Mouse (Mus musculus) myocyte (in vitro differentiated cells): ENCODE measurements at regions not wholly inside any gene's neighbourhood (a gene's known extent, or its start where the extent isn't known, plus 50 kb on each side); places are given as distances from the start of the nearest gene placed in this dataset.

ENCODE experiments used
- H3K27me3 ChIP-seq: one replicate; pipeline ENCODE4 v1.6.1; 2011; ENCODE audit not compliant: control insufficient read depth, insufficient read depth, insufficient read length
- H3K36me3 ChIP-seq: one replicate; pipeline ENCODE4 v1.6.1; 2011; ENCODE audit not compliant: control insufficient read depth, insufficient read depth
- H3K4me2 ChIP-seq: one replicate; pipeline ENCODE4 v1.6.1; 2011; ENCODE audit warnings: low read depth, control low read depth
- H3K4me3 ChIP-seq: one replicate; pipeline ENCODE4 v1.5.1; 2011; ENCODE audit warnings: mild to moderate bottlenecking, control low read depth, moderate library complexity
- H3K79me2 ChIP-seq: one replicate; pipeline ENCODE4 v1.6.1; 2011; ENCODE audit not compliant: control insufficient read depth, insufficient read depth
- H3ac ChIP-seq: one replicate; pipeline ENCODE4 v1.6.1; 2011; ENCODE audit not compliant: control insufficient read depth, insufficient read length
- CEBPB ChIP-seq: IDR thresholded peaks from 2 replicates; pipeline ENCODE4 v1.6.1; 2011; ENCODE audit warnings: mild to moderate bottlenecking, moderate library complexity; ENCODE audit not compliant: poor library complexity, insufficient read depth, severe bottlenecking
- E2F4 ChIP-seq: IDR thresholded peaks from one replicate; pipeline ENCODE4 v1.6.1; 2011; ENCODE audit warnings: mild to moderate bottlenecking, control low read depth, moderate library complexity; ENCODE audit not compliant: insufficient read depth
- MAX ChIP-seq: IDR thresholded peaks from one replicate; pipeline ENCODE4 v1.6.1; 2011; ENCODE audit warnings: low read depth, mild to moderate bottlenecking, control low read depth
- MYOD1 ChIP-seq, 3 experiments: IDR thresholded peaks; one replicate each; pipeline ENCODE4 v1.6.1; 2011; ENCODE audit warnings: control low read depth in 2 of 3, low read depth in 2 of 3, mild to moderate bottlenecking in 2 of 3, moderate library complexity in 1 of 3; ENCODE audit not compliant: insufficient read length in 2 of 3, control insufficient read depth in 1 of 3
- MYOG ChIP-seq, 3 experiments: IDR thresholded peaks; one replicate each; pipeline ENCODE4 v1.6.1; 2011; ENCODE audit warnings: control low read depth in 2 of 3, low read depth in 2 of 3, mild to moderate bottlenecking in 2 of 3; ENCODE audit not compliant: insufficient read length in 2 of 3, control insufficient read depth in 1 of 3, insufficient read depth in 1 of 3
- POLR2A ChIP-seq: IDR thresholded peaks from one replicate; pipeline ENCODE4 v1.6.1; 2011; ENCODE audit warnings: low read depth, mild to moderate bottlenecking, control low read depth, moderate library complexity; ENCODE audit not compliant: insufficient read length
- POLR2AphosphoS2 ChIP-seq: IDR thresholded peaks from one replicate; pipeline ENCODE4 v1.6.1; 2011; ENCODE audit warnings: low read depth, control low read depth; ENCODE audit not compliant: insufficient read length
- REST ChIP-seq: IDR thresholded peaks from one replicate; pipeline ENCODE4 v1.6.1; 2011; ENCODE audit warnings: mild to moderate bottlenecking, control low read depth, moderate library complexity; ENCODE audit not compliant: insufficient read depth, insufficient read length
- SRF ChIP-seq: IDR thresholded peaks from one replicate; pipeline ENCODE4 v1.6.1; 2011; ENCODE audit warnings: low read depth; ENCODE audit not compliant: control insufficient read depth, insufficient read length
- TCF12 ChIP-seq: IDR thresholded peaks from one replicate; pipeline ENCODE4 v1.6.1; 2011; ENCODE audit warnings: mild to moderate bottlenecking, control low read depth; ENCODE audit not compliant: poor library complexity, insufficient read depth, severe bottlenecking
- TCF3 ChIP-seq: IDR thresholded peaks from one replicate; pipeline ENCODE4 v1.6.1; 2011; ENCODE audit warnings: low read depth, control low read depth; ENCODE audit not compliant: insufficient read length
- USF1 ChIP-seq: IDR thresholded peaks from one replicate; pipeline ENCODE4 v1.6.1; 2011; ENCODE audit warnings: low read depth, mild to moderate bottlenecking, control low read depth, moderate library complexity

GRCm38 (mm10) chr3:149993199-149993598 lies 1002.8 kb upstream of the Adgrl2 start:
- Histone ChIP-seq H3K36me3 (no peaks in the 10 kb centered on the region), H3K4me2 (no peak overlapping the region), H3ac (no peak overlapping the region), H3K4me3 (no peak overlapping the region), H3K79me2 (no peaks in the 10 kb centered on the region), H3K27me3 (no peaks in the 10 kb centered on the region)
- TF ChIP-seq SRF (no peak), POLR2AphosphoS2 (no peak), POLR2A (no peak), MYOD1 (IDR thresholded peaks at IDR 0.05; ENCODE audit: control insufficient read depth in 1 of 3, insufficient read length in 2 of 3, low read depth in 2 of 3) (no peak), TCF12 (no peak), CEBPB (no peak), E2F4 (no peak), REST (no peak), USF1 (no peak), MAX (no peak), MYOG (IDR thresholded peaks at IDR 0.05; ENCODE audit: control insufficient read depth in 1 of 3, insufficient read depth in 1 of 3, insufficient read length in 2 of 3, low read depth in 2 of 3) (no peak), TCF3 (no peak)

GRCm38 (mm10) chr3:149987801-149988200 lies 997.4 kb upstream of the Adgrl2 start:
- H3K4me2 ChIP-seq, result no peak overlapping the region
- H3K27me3 ChIP-seq, result no peaks in the 10 kb centered on the region
- H3ac ChIP-seq, result no peak overlapping the region
- H3K36me3 ChIP-seq, result no peaks in the 10 kb centered on the region
- H3K4me3 ChIP-seq, result no peak overlapping the region
- no peaks in the 10 kb centered on the region for H3K79me2 ChIP-seq
- no peak for TF ChIP-seq MYOD1 (IDR thresholded peaks at IDR 0.05; ENCODE audit: control insufficient read depth in 1 of 3, insufficient read length in 2 of 3, low read depth in 2 of 3)
- peak; percentile 98 for TF ChIP-seq CEBPB

GRCm38 (mm10) chr3:149956993-149957392 lies 966.6 kb upstream of the Adgrl2 start:
- Histone ChIP-seq H3K36me3 (no peaks in the 10 kb centered on the region), H3ac (no peak overlapping the region), H3K79me2 (no peaks in the 10 kb centered on the region), H3K4me2 (no peak overlapping the region), H3K27me3 (no peaks in the 10 kb centered on the region), H3K4me3 (no peak overlapping the region)
- TF ChIP-seq MYOG (IDR thresholded peaks at IDR 0.05; ENCODE audit: control insufficient read depth in 1 of 3, insufficient read depth in 1 of 3, insufficient read length in 2 of 3, low read depth in 2 of 3) (no peak), USF1 (no peak), SRF (no peak), E2F4 (no peak), TCF3 (no peak), MAX (no peak), POLR2A (no peak), REST (no peak), POLR2AphosphoS2 (no peak), MYOD1 (IDR thresholded peaks at IDR 0.05; ENCODE audit: control insufficient read depth in 1 of 3, insufficient read length in 2 of 3, low read depth in 2 of 3) (no peak), TCF12 (no peak), CEBPB (no peak)

- no peak overlapping the region for H3K4me2 ChIP-seq
- H3K79me2 ChIP-seq, result no peaks in the 10 kb centered on the region
- H3K27me3 ChIP-seq, result no peaks in the 10 kb centered on the region
- no peak overlapping the region for H3ac ChIP-seq
- H3K36me3 ChIP-seq, result no peaks in the 10 kb centered on the region
- no peak overlapping the region for H3K4me3 ChIP-seq
- TF ChIP-seq POLR2A (no peak), MAX (no peak), SRF (no peak), USF1 (no peak)
These were observed 945.8 kb upstream of the Adgrl2 start for GRCm38 (mm10) chr3:149936197-149936596.

GRCm38 (mm10) chr3:149934832-149935231 lies 944.5 kb upstream of the Adgrl2 start:
- H3K27me3 ChIP-seq, result no peaks in the 10 kb centered on the region
- no peak overlapping the region for H3ac ChIP-seq
- H3K4me3 ChIP-seq, result no peak overlapping the region
- no peak overlapping the region for H3K4me2 ChIP-seq
- H3K36me3 ChIP-seq, result no peaks in the 10 kb centered on the region
- no peak for TF ChIP-seq POLR2A
- no peak for TF ChIP-seq TCF3
- no peak for TF ChIP-seq MYOD1 (IDR thresholded peaks at IDR 0.05; ENCODE audit: control insufficient read depth in 1 of 3, insufficient read length in 2 of 3, low read depth in 2 of 3)
- TF ChIP-seq POLR2AphosphoS2, result no peak
- TF ChIP-seq MAX, result no peak
- no peak for TF ChIP-seq MYOG (IDR thresholded peaks at IDR 0.05; ENCODE audit: control insufficient read depth in 1 of 3, insufficient read depth in 1 of 3, insufficient read length in 2 of 3, low read depth in 2 of 3)
- TF ChIP-seq USF1, result no peak
- no peak for TF ChIP-seq E2F4
- TF ChIP-seq TCF12, result no peak
- no peaks in the 10 kb centered on the region for H3K79me2 ChIP-seq
